Mouse (Mus musculus) right cerebral cortex, adult 2 months (tissue): Measurements from ENCODE around the gene 6030458C11Rik.
"Not testable (repeated sequence)": the region's sequence is repeated elsewhere in the genome, so short reads cannot be mapped to it uniquely, and the experiment has no call there.

Experiments
- DNase-seq, 2 experiments: peaks; one replicate each; pipeline ENCODE4 v3.0.0; 2021 to 2022; ENCODE audit warnings: low spot score in 2 of 2

The 6030458C11Rik gene

DNA sequence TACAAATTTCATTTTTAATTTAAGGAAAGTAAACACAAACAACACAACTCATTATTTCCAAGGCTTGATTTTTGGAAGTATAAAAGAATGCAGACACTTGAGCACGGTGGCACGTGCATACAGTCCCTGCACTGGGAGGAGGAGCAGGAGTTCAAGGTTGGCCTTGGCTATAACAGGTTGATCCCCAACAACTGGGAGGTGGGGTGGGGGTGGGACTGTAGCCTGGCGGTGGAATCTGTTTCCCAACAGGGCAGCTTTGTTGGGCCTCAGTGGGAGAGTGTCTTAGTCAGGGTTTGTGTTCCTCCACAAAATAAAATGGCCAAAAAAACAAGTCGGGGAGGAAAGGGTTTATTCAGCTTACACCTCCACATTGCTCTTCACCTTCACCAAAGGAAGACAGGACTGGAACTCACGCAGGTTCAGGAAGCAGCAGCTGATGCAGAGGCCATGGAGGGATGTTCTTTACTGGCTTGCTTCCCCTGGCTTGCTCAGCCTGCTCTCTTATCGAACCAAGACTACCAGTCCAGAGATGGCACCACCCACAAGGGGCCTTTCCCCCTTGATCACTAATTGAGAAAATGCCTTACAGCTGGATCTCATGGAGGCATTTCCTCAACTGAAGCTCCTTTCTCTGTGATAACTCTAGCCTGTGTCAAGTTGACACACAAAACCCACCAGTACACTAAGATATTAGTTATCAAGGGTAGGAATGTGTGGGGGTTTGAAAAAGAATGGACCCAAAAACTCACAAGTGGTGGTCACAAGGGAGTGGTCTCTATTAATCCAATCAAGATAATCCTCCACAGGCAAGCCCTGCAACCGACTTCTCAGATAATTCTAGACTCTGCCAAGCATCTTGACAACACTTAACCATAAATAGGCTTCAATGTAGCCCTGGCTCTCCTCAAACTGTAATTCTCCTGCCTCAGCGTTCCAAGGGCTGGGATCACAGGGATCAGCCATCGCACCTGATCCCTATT lies 1.7 kb downstream of the 6030458C11Rik start:
- no peak for DNase-seq

DNA sequence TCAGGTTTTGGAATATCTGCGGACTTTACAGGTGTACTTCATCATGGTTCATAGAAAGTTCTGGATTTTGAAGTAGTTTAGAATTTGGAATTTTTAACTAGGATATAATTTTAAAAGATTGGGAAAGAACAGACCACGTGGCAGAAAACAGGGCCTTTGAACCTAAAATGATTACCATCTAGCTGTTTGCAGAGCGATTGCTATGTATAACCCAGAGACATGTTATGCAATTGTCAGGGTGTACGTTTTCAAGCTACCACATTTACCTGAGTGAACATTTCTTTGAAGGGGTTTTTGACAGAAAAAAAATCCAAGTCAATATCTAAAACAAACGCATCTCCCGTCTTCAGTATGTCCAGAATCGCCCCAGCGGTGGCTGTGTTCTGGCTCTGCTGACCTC lies 6.9 kb downstream of the 6030458C11Rik start:
- no peak for DNase-seq

DNA sequence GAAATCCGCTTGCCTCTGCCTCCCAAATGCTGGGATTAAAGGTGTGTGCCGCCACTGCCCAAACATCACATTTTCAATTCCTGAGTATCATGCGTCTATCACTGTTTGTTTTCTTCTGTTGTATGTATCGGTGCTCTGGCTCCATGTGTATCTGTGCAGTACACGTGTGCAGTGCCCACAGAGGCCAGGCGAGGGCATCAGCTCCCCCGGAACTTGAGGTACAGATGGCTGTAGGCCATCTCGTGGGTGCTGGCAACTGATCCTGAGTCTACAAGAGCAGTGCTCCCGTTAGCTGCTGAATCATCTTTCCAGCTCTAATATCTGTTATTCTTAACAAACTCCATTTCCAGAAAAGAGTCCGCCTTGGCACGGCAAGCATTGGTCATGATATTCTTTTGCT lies 11.8 kb downstream of the 6030458C11Rik start:
- DNase-seq, result no peak

DNA sequence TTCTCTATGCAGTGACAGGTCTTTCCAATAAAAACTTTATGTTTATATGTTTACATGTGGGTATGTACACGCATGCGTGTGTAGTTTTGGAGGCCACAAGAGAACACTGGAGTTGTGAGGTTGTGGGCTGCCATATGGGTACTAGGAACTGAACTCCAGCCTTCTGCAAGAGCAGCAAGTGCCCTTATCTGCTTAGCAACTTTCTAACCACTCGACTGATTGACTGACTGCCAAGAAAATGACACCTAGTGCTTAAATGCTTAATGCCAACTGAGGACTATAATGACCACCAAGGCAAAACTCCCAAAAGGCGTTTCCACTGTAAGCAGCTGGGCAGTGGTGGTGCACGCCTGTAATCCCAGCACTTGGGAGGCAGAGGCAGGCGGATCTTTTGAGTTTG lies 15.1 kb downstream of the 6030458C11Rik start:
- DNase-seq, result no peak

DNA sequence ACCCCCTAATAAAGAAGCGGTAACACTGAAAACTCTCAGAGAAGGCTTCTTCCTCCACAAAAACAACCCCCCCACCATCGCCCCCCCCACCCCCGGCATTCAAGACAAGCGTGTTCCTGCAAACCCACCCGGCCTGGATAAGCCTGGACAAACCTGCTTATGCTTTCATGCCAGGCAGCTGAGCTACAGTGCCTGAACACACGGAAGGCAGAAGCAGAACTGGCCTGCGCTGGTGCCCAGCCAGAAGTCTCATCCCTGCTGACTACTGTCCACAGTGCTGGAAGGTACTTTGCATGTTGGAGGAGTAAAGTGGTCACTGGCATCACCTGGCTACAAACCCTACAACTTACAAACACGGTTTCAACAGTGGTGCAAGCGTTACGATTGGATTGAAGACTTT lies 17.4 kb downstream of the 6030458C11Rik start:
- DNase-seq, result no peak

DNA sequence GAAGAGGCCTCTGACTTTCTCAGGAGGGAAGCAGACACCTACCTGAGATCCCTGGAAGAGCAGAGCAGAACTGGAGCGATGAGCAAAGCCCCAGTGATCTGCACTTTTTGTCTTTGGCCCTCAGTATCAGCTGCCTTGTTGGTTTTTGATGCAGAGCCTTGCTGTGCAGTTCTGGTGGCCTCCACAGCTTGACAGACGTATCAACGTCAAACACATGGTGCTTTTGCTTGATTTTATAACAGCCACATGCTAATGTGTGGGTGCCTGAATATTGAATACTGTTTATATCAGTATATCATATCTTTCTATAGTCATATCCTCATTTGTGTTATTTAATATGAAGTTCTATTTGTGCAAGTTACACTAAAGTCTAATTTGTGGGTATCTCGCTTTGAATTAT lies 19.4 kb downstream of the 6030458C11Rik start:
- no peak for DNase-seq

DNA sequence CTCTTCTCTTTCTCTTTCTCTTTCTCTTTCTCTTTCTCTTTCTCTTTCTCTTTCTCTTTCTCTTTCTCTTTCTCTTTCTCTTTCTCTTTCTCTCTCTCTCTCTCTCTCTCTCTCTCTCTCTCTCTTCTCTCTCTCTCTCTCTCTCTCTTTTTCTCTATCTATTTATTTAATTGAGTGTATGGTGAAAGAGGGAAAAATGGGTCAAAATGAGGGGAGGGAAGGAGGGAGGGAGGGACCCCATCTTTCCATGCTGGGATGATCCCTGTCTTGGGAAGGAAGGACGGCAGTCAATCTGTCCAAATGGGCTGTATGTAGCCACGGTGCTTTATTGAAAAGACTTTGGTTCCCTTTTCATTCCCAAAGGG lies 23.3 kb downstream of the 6030458C11Rik start:
- DNase-seq, result not testable (repeated sequence)

DNA sequence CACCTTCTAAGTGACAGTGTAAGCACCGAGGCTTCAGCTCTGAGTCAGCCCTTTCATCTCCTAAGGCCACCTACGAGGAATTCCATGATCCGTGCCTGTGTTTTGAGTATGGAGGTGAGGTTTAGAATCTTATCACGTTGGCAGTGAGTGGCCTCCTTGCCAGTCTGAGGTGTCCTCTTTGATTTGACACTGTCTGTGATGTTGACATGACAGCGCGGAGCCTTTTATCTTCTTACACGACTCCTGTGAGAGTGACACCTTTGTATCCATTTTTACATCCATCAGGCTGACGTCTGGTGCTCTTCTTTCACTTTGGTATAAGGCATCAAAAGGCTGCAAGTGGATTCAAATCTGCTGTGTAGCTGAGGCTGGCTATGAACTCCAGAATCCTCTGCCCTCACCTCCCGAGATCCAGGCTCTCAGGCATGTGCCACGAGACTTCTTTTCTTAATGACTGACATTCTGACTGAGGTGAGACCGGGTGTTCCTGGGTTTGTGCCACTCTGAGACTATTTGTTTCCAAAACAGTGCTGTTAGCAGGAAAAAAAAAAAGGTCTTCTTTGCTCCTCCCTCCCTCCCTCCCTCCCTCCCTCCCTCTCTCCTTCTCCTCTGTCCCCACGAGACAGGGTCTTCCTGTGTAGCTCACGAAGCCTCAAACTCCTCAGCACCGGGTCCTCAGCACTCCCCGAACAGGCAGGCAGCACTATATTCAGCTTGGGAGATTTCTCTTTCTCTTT lies 23.9 kb downstream of the 6030458C11Rik start:
- DNase-seq, result no peak

DNA sequence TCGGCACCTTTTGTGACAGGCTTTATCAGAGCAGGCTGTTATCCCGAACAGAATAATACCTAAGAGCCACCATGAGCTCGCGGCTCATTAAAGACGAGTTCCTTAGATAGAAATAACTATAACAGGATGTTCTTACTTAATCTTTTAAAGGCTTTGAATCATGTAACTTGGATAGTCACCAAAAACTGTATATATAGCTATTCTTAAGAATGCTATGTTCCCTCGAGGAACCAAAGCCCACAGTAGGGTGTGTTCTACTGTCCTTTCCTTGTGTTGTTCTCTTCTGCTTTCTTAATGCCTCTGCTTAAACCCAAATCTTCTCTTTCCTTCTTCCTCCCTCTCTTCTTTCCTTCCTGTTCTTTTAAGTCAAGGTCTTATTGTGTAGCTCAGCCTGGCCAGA lies 26.4 kb downstream of the 6030458C11Rik start:
- DNase-seq, result no peak

DNA sequence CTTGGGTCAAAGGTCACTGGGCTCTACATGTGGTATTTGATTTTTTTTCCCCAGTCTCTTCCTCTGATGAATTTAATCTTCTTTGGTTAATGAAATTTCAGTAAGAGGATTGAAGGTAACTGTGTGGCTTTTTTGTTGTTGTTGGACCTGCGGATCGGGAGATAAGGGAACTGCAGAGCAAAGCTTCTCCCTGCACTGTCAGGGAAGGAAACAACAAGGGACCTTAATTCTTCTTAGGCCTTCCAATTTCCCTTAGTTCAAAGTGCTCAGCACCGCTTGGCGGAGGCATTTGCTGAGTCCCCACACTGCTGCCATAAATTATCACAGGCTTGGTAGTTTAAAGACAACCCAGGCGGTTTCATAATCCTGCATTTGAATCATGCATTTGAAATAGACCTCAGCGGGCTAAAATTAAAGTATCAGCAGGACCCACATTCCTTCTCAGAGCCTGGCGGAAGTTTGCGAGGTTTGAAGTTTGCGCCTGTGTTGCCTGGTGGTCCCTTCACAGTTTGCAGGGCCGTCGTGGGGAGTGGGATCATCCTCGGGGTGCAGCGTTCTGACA lies 28.5 kb downstream of the 6030458C11Rik start:
- DNase-seq, result peak; percentile 27 to 32

DNA sequence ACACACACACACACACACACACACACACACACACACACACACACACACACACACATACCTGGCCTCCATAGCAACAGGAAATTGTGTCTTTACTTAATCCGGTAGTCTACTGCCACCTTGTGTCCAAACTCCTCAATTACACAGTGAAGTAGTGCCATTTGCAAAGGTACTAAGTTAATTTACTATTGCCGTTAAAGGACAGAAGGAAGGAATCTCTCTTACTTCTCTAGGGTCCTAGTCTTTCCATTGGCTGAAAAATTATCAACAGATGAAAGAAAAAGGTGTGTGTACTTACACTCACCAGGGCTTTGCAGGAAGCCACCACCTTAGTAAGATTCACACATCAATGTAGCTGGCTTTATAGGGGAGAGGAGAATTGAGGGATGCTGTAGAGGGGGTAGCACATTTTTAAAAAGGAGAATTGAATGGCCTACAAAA lies 29.0 kb downstream of the 6030458C11Rik start:
- peak; percentile 70 to 86 for DNase-seq

DNA sequence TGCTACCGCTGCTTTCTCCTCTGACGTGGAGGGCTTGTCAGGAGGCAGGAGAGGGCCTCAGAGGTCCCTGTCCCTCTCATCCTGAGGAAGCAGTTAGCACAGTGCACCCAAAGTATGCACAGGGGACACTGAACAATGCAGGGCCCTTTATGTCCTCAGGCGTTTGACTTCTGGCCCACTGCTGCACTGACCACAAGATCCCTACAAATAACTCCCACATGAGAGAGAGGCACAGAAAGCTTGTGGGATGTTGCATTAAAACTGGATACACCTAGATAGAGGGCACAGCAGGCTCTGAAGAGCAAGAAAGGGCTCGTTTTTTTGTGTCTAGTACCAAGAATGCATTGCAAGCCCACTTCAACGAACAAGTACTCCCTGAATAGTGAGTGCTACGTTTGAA lies 30.1 kb downstream of the 6030458C11Rik start:
- no peak for DNase-seq

DNA sequence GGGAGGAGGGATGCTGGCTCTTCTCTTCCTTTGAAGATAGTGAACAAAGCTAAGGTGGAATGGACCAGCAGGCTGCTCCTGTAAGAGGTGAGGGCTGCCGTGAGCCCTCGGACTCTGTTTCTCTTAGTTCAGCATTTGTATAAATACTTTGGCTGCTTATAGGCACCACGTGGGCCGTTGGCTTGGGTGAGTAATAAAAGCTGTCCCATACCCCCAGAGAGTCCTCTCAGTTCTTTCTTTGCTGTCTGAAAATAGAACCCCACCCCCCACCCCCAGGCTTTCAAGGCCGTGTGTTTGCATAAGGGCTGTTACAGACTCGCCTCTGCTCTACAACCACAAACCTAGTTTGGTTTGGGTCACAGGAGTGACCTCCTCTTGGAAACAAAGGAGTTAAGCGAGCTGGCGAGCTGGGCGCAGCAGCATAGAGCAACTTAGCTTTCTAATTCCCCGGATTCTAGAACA lies 35.0 kb downstream of the 6030458C11Rik start:
- DNase-seq, result no peak

DNA sequence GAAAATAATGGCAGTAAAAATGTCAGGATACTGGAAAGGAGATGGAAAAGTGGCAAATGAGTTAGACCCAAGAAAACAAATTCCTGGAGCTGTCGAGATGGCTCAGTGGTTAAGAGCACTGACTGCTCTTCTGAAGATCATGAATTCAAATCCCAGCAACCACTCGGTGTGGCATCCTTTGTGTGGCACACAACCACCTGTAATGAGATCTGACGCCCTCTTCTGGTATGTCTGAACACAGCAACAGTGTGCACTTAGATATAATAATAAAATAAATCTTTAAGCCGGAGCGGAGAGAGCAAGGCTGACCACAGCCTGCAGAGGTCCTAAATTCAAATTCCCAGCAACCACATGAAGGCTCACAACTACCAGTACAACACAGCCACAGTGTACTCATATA lies 35.9 kb downstream of the 6030458C11Rik start:
- no peak for DNase-seq

DNA sequence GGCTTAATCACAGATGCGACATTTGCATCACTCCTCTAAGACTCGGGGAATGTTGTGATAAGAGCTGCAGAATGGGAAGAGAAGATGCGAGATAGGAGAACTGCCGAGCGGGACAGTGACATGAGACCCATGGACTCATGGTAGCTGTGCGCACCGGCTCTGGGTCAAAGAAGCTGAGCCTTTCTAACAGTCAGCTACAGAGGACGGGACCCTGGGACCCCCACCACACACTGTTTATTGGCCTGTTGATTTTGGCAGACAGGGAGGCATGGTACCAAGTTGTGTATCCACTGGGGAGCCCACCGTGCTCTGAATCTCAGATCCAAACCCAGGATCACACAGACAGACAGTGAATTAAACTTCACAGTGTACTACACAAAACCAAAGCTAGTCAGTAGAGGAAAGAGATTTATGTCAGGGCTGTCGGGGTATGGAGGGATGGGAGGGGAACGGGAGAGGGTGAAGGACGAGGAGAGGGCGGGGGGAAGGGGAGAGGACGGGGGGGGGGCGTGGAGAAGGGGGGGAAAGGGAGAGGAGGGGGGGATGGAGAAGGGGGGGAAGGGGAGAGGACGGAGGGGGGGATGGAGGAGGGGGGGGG lies 42.6 kb downstream of the 6030458C11Rik start:
- DNase-seq, result no peak

DNA sequence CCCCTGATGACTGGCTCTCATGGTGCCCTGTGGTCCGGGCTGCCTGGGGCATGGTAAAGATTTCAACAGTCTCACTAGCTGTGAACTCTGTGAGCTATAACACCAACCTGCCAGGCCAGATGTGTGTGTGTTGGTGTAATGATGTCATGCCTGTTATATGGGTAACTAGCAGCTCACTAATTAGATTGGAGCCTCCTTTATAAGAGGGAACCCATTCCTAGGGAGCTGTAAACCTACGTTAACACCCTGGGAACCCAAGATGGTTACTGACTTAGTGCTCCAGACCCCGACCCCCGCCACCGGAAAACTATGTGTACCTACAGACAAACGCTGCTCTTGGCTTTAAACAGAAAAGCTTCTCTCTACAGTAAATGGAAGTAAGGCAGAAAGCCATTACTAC lies 43.2 kb downstream of the 6030458C11Rik start:
- no peak for DNase-seq

DNA sequence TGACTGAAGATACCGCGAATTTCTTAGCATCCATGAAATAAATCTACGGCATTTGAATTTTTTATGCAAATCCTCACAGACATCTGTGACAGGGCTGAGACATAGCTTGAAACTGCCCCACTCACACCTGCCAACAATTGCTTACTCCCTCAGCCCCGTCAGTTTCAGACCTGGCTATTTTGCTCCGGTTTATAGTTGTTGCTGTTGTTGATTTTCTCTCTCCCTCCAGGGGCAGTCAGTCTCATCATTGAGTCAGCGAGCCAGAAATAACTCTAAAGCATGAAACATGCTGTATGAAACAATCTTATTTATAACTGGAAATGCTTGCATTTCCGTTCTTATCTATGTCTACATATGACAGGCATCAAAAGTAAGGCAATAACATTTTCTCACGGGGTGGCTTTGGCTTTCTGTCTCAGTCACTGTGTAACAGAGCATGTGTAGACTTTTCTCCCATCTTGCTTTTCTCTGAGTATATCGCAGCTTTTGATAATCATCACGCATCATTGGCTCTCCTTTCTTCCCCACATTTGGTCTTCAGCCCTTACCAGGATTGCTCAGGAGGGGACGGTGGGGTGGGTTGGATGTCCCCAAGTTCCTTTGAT lies 50.2 kb downstream of the 6030458C11Rik start:
- no peak for DNase-seq

DNA sequence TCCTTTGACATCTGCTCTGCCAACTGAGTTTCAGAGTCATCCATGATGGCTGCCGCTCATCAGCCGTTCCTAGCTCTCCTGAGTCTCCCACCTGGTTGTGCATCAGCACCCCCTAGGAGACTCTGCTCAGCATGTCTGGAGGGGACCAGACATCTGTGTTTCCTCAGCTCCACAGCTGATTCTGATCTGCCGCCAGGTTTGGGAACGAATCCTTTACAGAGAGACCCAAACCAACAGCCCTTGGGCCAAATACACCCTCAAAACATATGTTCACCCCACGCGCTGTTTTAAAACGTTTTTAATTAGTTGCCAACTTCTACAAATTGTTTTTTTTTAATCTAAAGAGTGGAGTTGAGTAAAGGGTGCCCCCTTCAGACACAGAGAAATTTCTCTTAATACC lies 53.5 kb downstream of the 6030458C11Rik start:
- DNase-seq, result peak; percentile 44 to 50

DNA sequence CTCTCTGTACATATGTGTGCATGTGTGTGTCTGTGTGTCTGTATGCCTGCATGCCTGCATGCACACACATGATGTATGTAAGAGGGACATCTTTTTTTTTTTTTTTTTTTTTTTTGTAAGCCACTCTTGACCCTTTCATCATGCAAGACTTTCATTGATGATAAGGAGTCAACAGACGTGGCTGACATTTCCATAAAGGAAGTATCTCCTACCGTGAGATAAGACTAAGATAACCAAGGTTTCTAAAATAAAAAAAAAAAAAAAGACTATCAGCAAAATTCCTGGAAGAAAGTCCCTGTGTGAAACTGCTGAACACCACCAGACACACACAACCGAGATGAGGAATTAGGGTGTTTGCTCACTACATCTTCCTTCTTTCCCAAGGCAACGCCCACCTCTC lies 57.6 kb downstream of the 6030458C11Rik start:
- DNase-seq, result no peak

DNA sequence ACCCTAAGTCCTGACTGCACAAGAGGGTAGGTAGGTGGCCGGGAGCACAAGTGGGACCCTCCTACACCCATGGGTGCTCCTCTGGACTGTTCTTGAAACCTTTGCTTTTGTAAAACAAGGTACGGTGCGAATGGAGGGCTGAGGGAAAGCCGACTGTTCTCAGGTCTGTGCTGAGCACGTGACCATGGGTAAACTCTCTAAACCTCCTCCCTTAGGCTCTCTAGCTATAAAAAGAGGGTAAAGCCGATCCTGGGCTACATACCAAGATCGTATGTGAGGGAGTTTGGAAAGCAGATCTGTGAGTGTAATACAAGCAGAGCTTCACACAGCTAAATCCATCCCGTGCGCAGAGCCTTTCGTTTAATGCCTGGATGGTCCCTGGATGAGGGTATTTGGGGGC lies 61.3 kb downstream of the 6030458C11Rik start:
- DNase-seq, result no peak

DNA sequence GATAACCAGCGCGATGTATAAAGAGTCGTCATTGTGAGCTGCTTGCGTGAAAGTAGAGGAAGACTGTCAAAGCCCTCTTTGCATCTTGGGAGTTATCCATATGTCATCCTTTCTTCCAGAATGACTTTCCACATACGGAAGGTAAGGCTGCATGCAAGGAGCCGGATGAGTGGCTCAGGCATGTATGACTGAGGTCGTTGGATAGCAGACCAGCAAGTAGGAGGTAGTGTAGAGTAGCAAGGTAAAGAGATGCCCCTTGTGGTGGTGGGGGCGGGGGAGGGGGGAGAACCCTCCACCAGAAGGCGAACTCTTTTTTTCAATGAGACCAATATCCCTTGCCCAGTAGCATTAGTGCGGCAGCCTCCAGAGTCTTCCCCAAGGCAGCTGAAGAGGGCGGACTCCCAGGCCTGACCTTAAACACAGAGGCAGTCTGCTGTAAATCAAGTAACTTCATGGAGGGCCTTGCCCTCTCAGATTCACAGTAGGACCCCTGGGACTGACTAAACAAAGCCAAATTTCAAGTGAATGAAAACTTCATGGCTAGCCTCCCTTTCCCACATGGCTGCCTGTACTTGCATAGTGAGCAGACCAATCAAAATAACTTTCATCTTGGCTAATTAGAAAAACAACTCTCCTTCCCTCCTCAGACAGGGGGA lies 62.1 kb downstream of the 6030458C11Rik start:
- no peak for DNase-seq
